Mouse (Mus musculus): ENCODE measurements around the gene Klhl3.

DNA sequence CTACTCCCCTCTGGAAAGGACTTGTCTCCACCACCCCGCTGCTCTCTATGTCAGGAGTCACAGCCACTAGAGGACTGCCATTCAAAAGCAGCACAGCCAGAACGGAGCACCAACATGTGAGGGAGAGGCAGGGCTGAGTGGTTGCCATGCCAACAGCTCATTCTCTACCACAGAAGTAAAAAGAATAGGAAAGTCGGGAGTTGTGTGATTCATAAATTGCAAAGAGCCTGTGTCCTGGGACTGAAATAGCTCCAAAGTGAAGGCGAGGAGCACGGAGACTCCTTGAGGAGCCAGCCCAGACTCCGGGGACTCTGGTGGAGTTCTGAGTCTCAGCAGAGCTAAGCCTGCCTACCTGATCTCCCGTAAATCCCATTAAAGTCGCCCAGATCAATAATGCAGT is 22.7 kb downstream of the Klhl3 start:
- TF ChIP-seq CTCF (IDR thresholded peaks at IDR 0.05; ENCODE audit: low read depth, low read length) (no peak), POLR2A (IDR thresholded peaks at IDR 0.05; ENCODE audit: insufficient read depth, low read length) (no peak), EP300 (IDR thresholded peaks at IDR 0.05; ENCODE audit: insufficient read depth, low read depth, low read length) (no peak)

Measured in ES-Bruce4 (cell line).